Mouse (Mus musculus): ENCODE data around the gene Mpzl1. TPM values are rescaled to one million over a fixed set of nuclear protein-coding genes. Genes with fewer than 3 reads are reported as not detected.
"Not testable (repeated sequence)": the region's sequence is repeated elsewhere in the genome, so short reads cannot be mapped to it uniquely, and the experiment has no call there.

The Mpzl1 gene
- polyA plus RNA-seq (2012; ENCODE audit: insufficient read depth, insufficient read length, missing spikeins) = 2.8 and 5.4 TPM in 2 replicates

DNA sequence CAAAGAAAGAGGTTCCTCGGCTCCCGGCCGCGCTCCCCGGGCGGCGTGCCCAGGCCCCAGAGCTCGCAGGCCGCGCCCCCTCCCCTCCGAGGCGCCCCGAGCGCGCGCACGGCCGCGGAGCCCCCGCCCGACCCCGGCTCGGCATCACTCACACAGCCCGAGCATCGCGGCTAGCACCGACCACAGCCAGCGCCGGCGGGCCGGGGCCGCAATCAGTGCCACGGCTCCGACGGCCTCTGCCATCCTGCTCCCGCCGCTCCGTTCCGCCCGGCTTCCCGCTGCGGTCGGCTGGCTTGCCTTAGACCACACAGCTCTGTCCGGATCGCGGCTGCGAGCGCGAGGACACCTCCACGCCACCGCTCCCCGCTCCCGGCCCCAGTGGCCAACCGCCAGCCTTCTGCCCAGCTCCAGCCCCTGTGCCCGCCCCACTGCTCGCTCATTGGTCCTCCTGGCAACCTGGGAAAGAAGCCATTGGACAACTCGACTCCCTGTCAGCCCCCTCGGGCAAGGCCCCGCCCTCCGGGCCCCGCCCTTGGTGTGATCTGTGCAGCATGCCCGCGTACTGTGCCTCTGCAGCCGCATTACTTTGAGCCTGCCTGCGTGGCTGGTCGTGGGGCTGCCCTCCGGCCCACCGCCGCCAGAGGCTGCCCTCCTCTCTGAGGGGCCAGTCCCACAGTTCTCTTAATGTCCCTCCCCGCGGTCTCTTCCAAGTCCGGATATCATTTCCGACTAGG lies at the start of gene Mpzl1:
Mpzl1 (minus strand) TSS at position 388 of the 734 bp plus-strand sequence.
- Histone ChIP-seq H3K27ac (ENCODE audit: insufficient read depth, low read depth, low read length) (no peak within 1 kb of the TSS), H3K4me3 (ENCODE audit: insufficient read depth, low read length) (peak within 1 kb of the TSS; percentile 84), H3K4me1 (ENCODE audit: control insufficient read depth, insufficient read depth, low read length) (peaks cover 20% of the 10 kb centered on the region; the same call in 1 of the 2 replicates)
- TF ChIP-seq CTCF (IDR thresholded peaks at IDR 0.05; ENCODE audit: low read depth, low read length) (no peak), POLR2A (IDR thresholded peaks at IDR 0.05; ENCODE audit: borderline replicate concordance, low read depth, low read length) (peak; percentile 79; the same call in 1 of the 2 replicates)

GRCm38 (mm10) chr1:165682056-165682853 lies 47.9 kb upstream of the Mpzl1 start:
- peaks cover 46% of the 10 kb centered on the region for H3K4me1 ChIP-seq (ENCODE audit: control insufficient read depth, insufficient read depth, low read length)

DNA sequence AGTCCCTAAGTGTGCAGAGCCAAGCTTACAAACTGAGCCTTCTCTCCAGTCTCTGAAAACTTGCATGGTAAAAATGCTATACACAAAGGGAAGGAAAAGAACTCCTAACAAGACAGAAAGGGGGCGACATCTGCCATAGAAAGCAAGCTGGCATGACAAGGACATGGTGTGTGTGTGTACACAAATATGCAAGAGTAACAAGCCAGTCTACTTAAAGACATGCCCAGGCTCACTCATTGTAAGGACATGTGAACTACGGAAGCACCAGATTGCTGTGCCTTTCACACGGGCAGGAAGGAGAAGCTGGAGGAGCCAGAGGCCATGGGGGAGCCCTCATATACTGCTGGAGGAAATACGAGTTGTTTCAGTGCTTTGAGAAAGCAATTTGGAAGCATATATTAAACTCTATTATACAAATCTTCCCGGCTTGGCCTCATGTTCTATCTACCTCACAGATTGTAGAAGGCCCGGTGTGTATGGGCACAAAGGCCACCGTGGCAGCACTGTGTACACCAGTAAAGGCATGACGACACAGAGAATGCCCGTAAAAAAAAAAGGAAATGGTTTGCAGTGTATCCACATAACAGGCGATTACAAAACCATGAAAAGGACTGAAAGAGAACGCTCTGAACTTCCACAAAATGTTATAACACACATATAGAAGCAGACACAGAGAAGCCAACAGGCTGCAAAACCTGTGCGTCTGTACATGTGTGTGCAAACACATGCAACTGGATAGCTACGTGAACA lies 46.9 kb upstream of the Mpzl1 start:
- H3K27ac ChIP-seq (ENCODE audit: insufficient read depth, low read depth, low read length) = peak overlapping the region; percentile 82
- TF ChIP-seq POLR2A (IDR thresholded peaks at IDR 0.05; ENCODE audit: borderline replicate concordance, low read depth, low read length) = no peak
- no peak for TF ChIP-seq CTCF (IDR thresholded peaks at IDR 0.05; ENCODE audit: low read depth, low read length)
- H3K4me3 ChIP-seq (ENCODE audit: insufficient read depth, low read length) = peak overlapping the region; percentile 36

More at GRCm38 (mm10) chr1:165682056-165682853, 47.9 kb upstream of the Mpzl1 start:
- TF ChIP-seq POLR2A (IDR thresholded peaks at IDR 0.05; ENCODE audit: borderline replicate concordance, low read depth, low read length) = no peak
- no peak for TF ChIP-seq CTCF (IDR thresholded peaks at IDR 0.05; ENCODE audit: low read depth, low read length)
- Histone ChIP-seq H3K27ac (ENCODE audit: insufficient read depth, low read depth, low read length) (peak overlapping the region; percentile 82), H3K4me3 (ENCODE audit: insufficient read depth, low read length) (peak overlapping the region; percentile 36)

GRCm38 (mm10) chr1:165680086-165680485 lies 45.7 kb upstream of the Mpzl1 start:
- not testable (repeated sequence) for H3K4me3 ChIP-seq (ENCODE audit: insufficient read depth, low read length)
- H3K4me1 ChIP-seq (ENCODE audit: control insufficient read depth, insufficient read depth, low read length) = peaks cover 64% of the 10 kb centered on the region
- H3K27ac ChIP-seq (ENCODE audit: insufficient read depth, low read depth, low read length) = peak overlapping the region; percentile 82

More for the DNA sequence above, 46.9 kb upstream of the Mpzl1 start:
- peaks cover 54% of the 10 kb centered on the region for H3K4me1 ChIP-seq (ENCODE audit: control insufficient read depth, insufficient read depth, low read length)

DNA sequence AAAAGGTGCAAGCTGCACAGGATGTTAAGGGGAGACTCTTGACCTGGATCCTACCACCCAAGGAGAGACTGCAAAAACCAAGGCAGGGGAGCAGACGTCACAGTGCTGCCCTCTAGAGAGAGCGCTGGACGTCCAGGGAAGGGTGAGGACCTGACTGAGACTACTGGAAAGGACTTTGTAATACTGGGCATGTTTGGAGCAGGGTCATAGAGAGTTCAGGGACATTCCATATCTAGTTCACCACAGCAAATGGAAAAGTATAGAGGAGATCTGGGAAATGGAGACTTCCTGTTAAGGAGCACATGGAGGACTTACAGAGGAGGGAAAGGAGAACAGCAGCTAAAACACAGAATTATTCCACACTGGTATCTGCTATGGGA lies 45.3 kb upstream of the Mpzl1 start:
- Histone ChIP-seq H3K27ac (ENCODE audit: insufficient read depth, low read depth, low read length) (peak overlapping the region; percentile 82), H3K4me1 (ENCODE audit: control insufficient read depth, insufficient read depth, low read length) (peaks cover 68% of the 10 kb centered on the region), H3K4me3 (ENCODE audit: insufficient read depth, low read length) (no peak overlapping the region)
- 0 out of 2 replicates have a peak, but pooled peaks have one; percentile 3 for TF ChIP-seq CTCF (IDR thresholded peaks at IDR 0.05; ENCODE audit: low read depth, low read length)
- no peak for TF ChIP-seq POLR2A (IDR thresholded peaks at IDR 0.05; ENCODE audit: borderline replicate concordance, low read depth, low read length)

DNA sequence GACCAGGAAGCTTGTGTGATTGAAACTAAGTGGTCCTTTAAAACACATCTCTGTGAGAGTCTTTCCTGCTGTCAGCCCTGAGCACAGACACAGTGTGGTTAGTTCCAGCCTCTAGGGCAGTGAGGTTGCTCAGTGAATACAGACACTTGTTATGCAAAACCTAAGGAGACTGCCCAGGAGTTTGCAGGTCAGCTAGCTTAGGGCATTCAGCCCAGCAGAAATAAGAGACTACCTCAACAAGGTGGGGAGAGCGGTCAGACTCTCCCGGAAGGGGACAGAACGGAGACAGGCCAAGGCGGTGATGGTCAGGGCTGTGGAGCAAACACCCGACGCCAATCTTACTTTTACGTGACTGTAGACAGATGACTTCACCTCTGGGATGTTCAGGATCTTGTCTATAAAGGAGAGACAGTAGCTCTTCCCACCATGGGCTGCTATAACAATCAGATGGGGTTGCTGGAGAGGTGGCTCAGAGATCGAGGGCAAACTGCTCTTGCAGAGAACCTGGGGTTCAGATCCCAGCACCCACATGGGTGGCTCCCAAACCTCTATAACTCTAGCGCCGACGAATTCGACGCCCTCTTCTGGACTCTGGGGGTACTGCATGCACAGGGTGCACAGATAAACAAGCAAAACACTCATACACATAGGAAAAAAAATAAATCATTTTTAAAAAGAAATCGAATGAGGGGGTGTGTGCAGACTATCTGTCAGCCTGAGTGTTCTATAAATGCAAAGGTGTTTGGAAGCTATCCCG lies 44.7 kb upstream of the Mpzl1 start:
- H3K4me3 ChIP-seq (ENCODE audit: insufficient read depth, low read length) = no peak overlapping the region
- H3K27ac ChIP-seq (ENCODE audit: insufficient read depth, low read depth, low read length) = peak overlapping the region; percentile 82; the same call in 1 of the 2 replicates
- TF ChIP-seq POLR2A (IDR thresholded peaks at IDR 0.05; ENCODE audit: borderline replicate concordance, low read depth, low read length) = no peak
- TF ChIP-seq CTCF (IDR thresholded peaks at IDR 0.05; ENCODE audit: low read depth, low read length) = peak; percentile 20; the same call in 1 of the 2 replicates
- H3K4me1 ChIP-seq (ENCODE audit: control insufficient read depth, insufficient read depth, low read length) = peaks cover 74% of the 10 kb centered on the region

DNA sequence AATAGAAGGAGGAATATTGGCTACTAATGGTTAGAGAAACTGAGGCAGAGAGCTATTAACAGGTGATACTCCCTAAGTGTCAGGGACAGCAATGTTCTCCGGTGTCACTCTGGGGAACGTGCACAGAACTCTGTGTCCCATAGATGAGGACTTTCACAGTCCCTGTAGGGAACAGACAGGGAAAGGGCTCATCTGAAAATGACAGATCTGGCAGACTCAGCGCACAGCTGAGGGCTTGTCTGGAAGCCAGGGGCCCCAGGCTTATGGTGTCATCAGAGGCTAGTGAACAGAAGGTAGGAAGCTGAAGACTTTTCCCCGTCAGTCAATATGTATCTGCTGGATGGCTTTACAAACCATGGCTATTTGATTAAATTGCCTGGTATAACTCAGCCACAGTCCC lies 43.2 kb upstream of the Mpzl1 start:
- Histone ChIP-seq H3K27ac (ENCODE audit: insufficient read depth, low read depth, low read length) (no peak overlapping the region), H3K4me1 (ENCODE audit: control insufficient read depth, insufficient read depth, low read length) (peaks cover 68% of the 10 kb centered on the region), H3K4me3 (ENCODE audit: insufficient read depth, low read length) (no peak overlapping the region)
- TF ChIP-seq CTCF (IDR thresholded peaks at IDR 0.05; ENCODE audit: low read depth, low read length) = no peak
- no peak for TF ChIP-seq POLR2A (IDR thresholded peaks at IDR 0.05; ENCODE audit: borderline replicate concordance, low read depth, low read length)

GRCm38 (mm10) chr1:165676993-165677392 lies 42.7 kb upstream of the Mpzl1 start:
- Histone ChIP-seq H3K4me3 (ENCODE audit: insufficient read depth, low read length) (no peak overlapping the region), H3K4me1 (ENCODE audit: control insufficient read depth, insufficient read depth, low read length) (peaks cover 62% of the 10 kb centered on the region), H3K27ac (ENCODE audit: insufficient read depth, low read depth, low read length) (no peak overlapping the region)
- TF ChIP-seq POLR2A (IDR thresholded peaks at IDR 0.05; ENCODE audit: borderline replicate concordance, low read depth, low read length) (no peak), CTCF (IDR thresholded peaks at IDR 0.05; ENCODE audit: low read depth, low read length) (no peak)

DNA sequence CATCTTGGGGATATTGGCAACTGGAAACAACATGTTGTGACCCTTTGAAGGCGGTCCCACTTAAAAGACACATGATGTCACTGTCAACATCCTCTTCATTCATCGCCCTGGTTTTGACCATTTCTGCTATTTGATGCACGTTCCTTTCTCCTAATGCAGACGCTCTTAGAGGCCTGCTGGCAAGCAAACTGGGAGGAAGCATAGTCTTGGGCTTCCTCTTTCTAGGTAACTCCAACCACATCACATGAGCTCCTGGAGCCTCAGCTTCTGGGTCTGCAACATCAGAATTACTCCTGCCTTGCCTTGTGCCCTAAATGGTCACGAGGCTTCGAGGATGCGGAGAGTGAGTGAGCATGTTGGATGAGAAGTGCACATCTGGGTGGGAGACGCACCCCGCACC lies 40.8 kb upstream of the Mpzl1 start:
- H3K27ac ChIP-seq (ENCODE audit: insufficient read depth, low read depth, low read length) = peak overlapping the region; percentile 69
- TF ChIP-seq POLR2A (IDR thresholded peaks at IDR 0.05; ENCODE audit: borderline replicate concordance, low read depth, low read length) (no peak), CTCF (IDR thresholded peaks at IDR 0.05; ENCODE audit: low read depth, low read length) (no peak)
- no peak overlapping the region for H3K4me3 ChIP-seq (ENCODE audit: insufficient read depth, low read length)
- peaks cover 52% of the 10 kb centered on the region for H3K4me1 ChIP-seq (ENCODE audit: control insufficient read depth, insufficient read depth, low read length)
